In genomic region chr11:77790286-77790685, GRCm38 (mm10) we compare ENCODE assay signal across 7 mouse cellular contexts. TPM values are rescaled to one million over a fixed set of nuclear protein-coding genes. Genes with fewer than 3 reads are reported as not detected.
DNase-seq lines count a peak whose midpoint lies in the region; ATAC-seq lines count a peak whose summit lies in the region.

No protein-coding gene starts in this region.

- H3K27me3 ChIP-seq in megakaryocyte, embryonic 14.5 days (replicated peaks) = no peaks in the 10 kb centered on the region
- H3K27me3 ChIP-seq in heart, embryonic 13.5 days (replicated peaks) = no peaks in the 10 kb centered on the region
- no peaks in the 10 kb centered on the region for H3K27me3 ChIP-seq in liver, embryonic 11.5 days (replicated peaks; ENCODE audit: control insufficient read depth, insufficient read depth, low read length)

- ATAC-seq in megakaryocyte, adult 5-6 weeks (ENCODE audit: poor library complexity, severe bottlenecking) = no peak
- ATAC-seq in heart, embryonic 13.5 days (ENCODE audit: extremely low read depth, insufficient number of reproducible peaks, low FRiP score, low TSS enrichment) = no peak
- ATAC-seq in liver, embryonic 11.5 days (replicated peaks; ENCODE audit: low FRiP score) = no peak
- ATAC-seq in frontal cortex, adult (ENCODE audit: low TSS enrichment) = no peak

- peak overlapping the region; percentile 81 for H3K27ac ChIP-seq in heart, embryonic 13.5 days (replicated peaks)
- peak overlapping the region; percentile 91 for H3K27ac ChIP-seq in liver, embryonic 11.5 days (ENCODE audit: low read depth, low read length)

- no peaks in the 10 kb centered on the region for H3K9me3 ChIP-seq in megakaryocyte, embryonic 14.5 days
- no peaks in the 10 kb centered on the region for H3K9me3 ChIP-seq in heart, embryonic 13.5 days
- no peaks in the 10 kb centered on the region for H3K9me3 ChIP-seq in liver, embryonic 11.5 days (ENCODE audit: control insufficient read depth, low read length)

- peak overlapping the region; percentile 59 for H3K4me3 ChIP-seq in megakaryocyte, embryonic 14.5 days (replicated peaks)
- H3K4me3 ChIP-seq in heart, embryonic 13.5 days = no peak overlapping the region
- H3K4me3 ChIP-seq in liver, embryonic 11.5 days (ENCODE audit: low read depth, low read length) = no peak overlapping the region

- DNase-seq in liver, embryonic 11.5 days (ENCODE audit: low spot score) = no peak
- DNase-seq in thymus, postnatal 14 days = peak; percentile 70
- DNase-seq in spleen, adult 12 weeks (ENCODE audit: low spot score) = no peak

- no peaks in the 10 kb centered on the region for H3K36me3 ChIP-seq in megakaryocyte, embryonic 14.5 days (replicated peaks; ENCODE audit: low read length)
- H3K36me3 ChIP-seq in heart, embryonic 13.5 days = no peaks in the 10 kb centered on the region
- H3K36me3 ChIP-seq in liver, embryonic 11.5 days (ENCODE audit: control insufficient read depth, insufficient read depth, low read length) = no peaks in the 10 kb centered on the region

- peak overlapping the region; percentile 68 for H3K9ac ChIP-seq in heart, embryonic 13.5 days
- peak overlapping the region; percentile 75 for H3K9ac ChIP-seq in liver, embryonic 11.5 days (ENCODE audit: low read depth, low read length)

- peak overlapping the region; percentile 37 for H3K4me2 ChIP-seq in heart, embryonic 13.5 days
- H3K4me2 ChIP-seq in liver, embryonic 11.5 days = peak overlapping the region; percentile 42

- WGBS in heart, embryonic 13.5 days = 16% methylated on average over 9 of the region's 9 CpGs
- 32% methylated on average over 9 of the region's 9 CpGs for WGBS in liver, embryonic 11.5 days

- H3K4me1 ChIP-seq in megakaryocyte, embryonic 14.5 days = peaks cover 90% of the 10 kb centered on the region
- H3K4me1 ChIP-seq in heart, embryonic 13.5 days = peaks cover 66% of the 10 kb centered on the region
- peaks cover 72% of the 10 kb centered on the region for H3K4me1 ChIP-seq in liver, embryonic 11.5 days (replicated peaks; ENCODE audit: control insufficient read depth, insufficient read depth, low read length)

RNA-seq across cellular contexts. Expression of gene Gm10277, which starts 2.7 kb away (rescaled TPM):
- polyA plus RNA-seq in megakaryocyte, embryonic 14.5 days (2012; ENCODE audit: insufficient read depth, low replicate concordance) = not detected in 2 replicates
- total RNA-seq in megakaryocyte, adult 5-6 weeks (2015) = not detected in 2 replicates
- 0.40 TPM in 1 of 2 replicates, not detected in the other for total RNA-seq in megakaryocyte, adult 5-6 weeks (2017)
- polyA plus RNA-seq in heart, embryonic 13.5 days (2015; fragmentation: Nextera tagmentation; extraction: Ambion mirVana) = 1.1 and 1.3 TPM in 2 replicates
- 1.5 and 2.0 TPM in 2 replicates for polyA plus RNA-seq in liver, embryonic 11.5 days (2014; fragmentation: Nextera tagmentation; extraction: Ambion mirVana)

RNA-seq across cellular contexts. Expression of gene Myo18a, which starts 27.2 kb away (rescaled TPM):
- polyA plus RNA-seq in megakaryocyte, embryonic 14.5 days (2012; ENCODE audit: insufficient read depth, low replicate concordance) = 6.7 and 20.0 TPM in 2 replicates
- 14.0 and 21.5 TPM in 2 replicates for total RNA-seq in megakaryocyte, adult 5-6 weeks (2015)
- total RNA-seq in megakaryocyte, adult 5-6 weeks (2017) = 69.7 and 84.8 TPM in 2 replicates
- polyA plus RNA-seq in heart, embryonic 13.5 days (2015; fragmentation: Nextera tagmentation; extraction: Ambion mirVana) = 94.9 and 100.0 TPM in 2 replicates
- polyA plus RNA-seq in liver, embryonic 11.5 days (2014; fragmentation: Nextera tagmentation; extraction: Ambion mirVana) = 37.1 and 38.3 TPM in 2 replicates
